Mouse (Mus musculus): ENCODE data around the gene Sun3. TPM values are rescaled to one million over a fixed set of nuclear protein-coding genes. Genes with fewer than 3 reads are reported as not detected.

Sun3 gene
- polyA plus RNA-seq, 1 experiment from 2014 or later: not detected

- Histone ChIP-seq H3K27me3 (ENCODE audit: low read depth, poor library complexity, severe bottlenecking) (no peaks in the 10 kb centered on the region), H3K4me1 (no peaks in the 10 kb centered on the region), H3K27ac (no peak overlapping the region), H3K9me3 (replicated peaks) (no peaks in the 10 kb centered on the region), H3K4me3 (no peak overlapping the region), H3K36me3 (no peaks in the 10 kb centered on the region)
- DNase-seq (ENCODE audit: low spot score): no peak
- 77% methylated on average over 9 of the region's 9 CpGs for WGBS
These were observed 78.3 kb downstream of the Sun3 start for GRCm38 (mm10) chr11:8970509-8970908.

- no peak for DNase-seq (ENCODE audit: low spot score)
- WGBS: 98% methylated on average over 7 of the region's 7 CpGs
These were observed 80.7 kb downstream of the Sun3 start for GRCm38 (mm10) chr11:8968094-8968493.

More at GRCm38 (mm10) chr11:8968094-8968493, 80.7 kb downstream of the Sun3 start:
- H3K9me3 ChIP-seq (replicated peaks): no peaks in the 10 kb centered on the region
- H3K36me3 ChIP-seq: no peaks in the 10 kb centered on the region
- no peaks in the 10 kb centered on the region for H3K27me3 ChIP-seq (ENCODE audit: low read depth, poor library complexity, severe bottlenecking)
- H3K4me3 ChIP-seq: no peak overlapping the region
- H3K4me1 ChIP-seq: no peaks in the 10 kb centered on the region
- H3K27ac ChIP-seq: no peak overlapping the region

Other genes starting within 250 kb of the Sun3 start
- not detected in 2 replicates for gene Pkd1l1, start 75.7 kb downstream of the Sun3 start, polyA plus RNA-seq (2016; fragmentation: Nextera tagmentation; extraction: Ambion mirVana)
- gene Hus1, start 37.8 kb downstream of the Sun3 start, polyA plus RNA-seq (2016; fragmentation: Nextera tagmentation; extraction: Ambion mirVana): 22.6 and 25.3 TPM in 2 replicates
- gene Gm11992, start 397 bp downstream of the Sun3 start, polyA plus RNA-seq (2016; fragmentation: Nextera tagmentation; extraction: Ambion mirVana): 0.09 and 0.25 TPM in 2 replicates
- gene Upp1, start 69.1 kb upstream of the Sun3 start, polyA plus RNA-seq (2016; fragmentation: Nextera tagmentation; extraction: Ambion mirVana): 5.0 and 5.2 TPM in 2 replicates
- 0.01 TPM in 1 of 2 replicates, not detected in the other for gene Abca13, start 143.0 kb upstream of the Sun3 start, polyA plus RNA-seq (2016; fragmentation: Nextera tagmentation; extraction: Ambion mirVana)